Mouse (Mus musculus) hematopoietic stem cell, adult 5-6 weeks (primary cell): Measurements from ENCODE around the gene March4. TPM values are rescaled to one million over a fixed set of nuclear protein-coding genes. Genes with fewer than 3 reads are reported as not detected.

Experiments
- ATAC-seq, 2 experiments: fragments of 125-278 bp in 1 of 2; replicated peaks in 1 of 2; 2 replicates each; pipeline ENCODE4 v1.8.0; 2016 to 2017; ENCODE audit warnings: inconsistent platforms in 2 of 2, mild to moderate bottlenecking in 2 of 2, moderate number of reproducible peaks in 2 of 2, low read depth in 1 of 2, moderate TSS enrichment in 1 of 2; ENCODE audit not compliant: low FRiP score in 2 of 2, poor library complexity in 2 of 2, severe bottlenecking in 2 of 2, insufficient read depth in 1 of 2, low TSS enrichment in 1 of 2
- total RNA-seq: library from RNA; stranded (forward); fragments of 172-1452, 232-1000 nt; gene quantifications from 2 replicates; pipeline ENCODE4 v1.2.3, GENCODE M21; 2017

The March4 gene
- total RNA-seq, 1 experiment from 2014 or later, result not detected

- ATAC-seq, result no peak
Observed at GRCm38 (mm10) chr1:72468466-72469003, 68.2 kb downstream of the March4 start.

GRCm38 (mm10) chr1:72464926-72465583, 71.7 kb downstream of the March4 start:
- ATAC-seq, result no peak

GRCm38 (mm10) chr1:72462516-72462915, 74.2 kb downstream of the March4 start:
- no peak for ATAC-seq

- ATAC-seq, result no peak
Observed at GRCm38 (mm10) chr1:72457652-72458051, 79.1 kb downstream of the March4 start.

- no peak for ATAC-seq
Observed at GRCm38 (mm10) chr1:72455923-72456322, 80.8 kb downstream of the March4 start.

- ATAC-seq, result no peak
Observed at GRCm38 (mm10) chr1:72454733-72455201, 82.0 kb downstream of the March4 start.

- ATAC-seq, result no peak
Observed at GRCm38 (mm10) chr1:72452839-72453238, 83.9 kb downstream of the March4 start.

- ATAC-seq, result no peak
Observed at GRCm38 (mm10) chr1:72450790-72451189, 85.9 kb downstream of the March4 start.

GRCm38 (mm10) chr1:72449752-72450151, 87.0 kb downstream of the March4 start:
- no peak for ATAC-seq

GRCm38 (mm10) chr1:72442747-72443146, 94.0 kb downstream of the March4 start:
- ATAC-seq, result no peak

GRCm38 (mm10) chr1:72439146-72439545, 97.6 kb downstream of the March4 start:
- no peak for ATAC-seq

- ATAC-seq, result no peak
Observed at GRCm38 (mm10) chr1:72436967-72437366, 99.8 kb downstream of the March4 start.

- ATAC-seq, result no peak
Observed at GRCm38 (mm10) chr1:72434510-72434909, 102.2 kb downstream of the March4 start.

- ATAC-seq, result no peak
Observed at GRCm38 (mm10) chr1:72432579-72432978, 104.2 kb downstream of the March4 start.

GRCm38 (mm10) chr1:72429107-72429807, 107.5 kb downstream of the March4 start:
- peak; percentile 33 to 34; a peak in 1 of 4 replicates for ATAC-seq

GRCm38 (mm10) chr1:72428526-72428925, 108.2 kb downstream of the March4 start:
- ATAC-seq, result peak; percentile 57 to 78; a peak in 2 of 4 replicates

- no peak for ATAC-seq
Observed at GRCm38 (mm10) chr1:72426456-72426855, 110.3 kb downstream of the March4 start.

- ATAC-seq, result no peak
Observed at GRCm38 (mm10) chr1:72422121-72422520, 114.6 kb downstream of the March4 start.
